Mouse (Mus musculus): ENCODE results near the gene 4930595D18Rik.

- TF ChIP-seq POLR2A (IDR thresholded peaks at IDR 0.05; ENCODE audit: control insufficient read depth, extremely low read depth, insufficient read depth, low read length, poor library complexity) (no peak), CTCF (IDR thresholded peaks at IDR 0.05; ENCODE audit: borderline replicate concordance, control insufficient read depth, extremely low read depth, insufficient read depth, low read length, poor library complexity) (no peak)
Measured at GRCm38 (mm10) chr12:111168891-111169290, 15.4 kb downstream of the 4930595D18Rik start.

Data from thymus, adult 2 months (tissue).